Mouse (Mus musculus): ENCODE measurements around the gene Prss22.

Prss22 gene

DNA sequence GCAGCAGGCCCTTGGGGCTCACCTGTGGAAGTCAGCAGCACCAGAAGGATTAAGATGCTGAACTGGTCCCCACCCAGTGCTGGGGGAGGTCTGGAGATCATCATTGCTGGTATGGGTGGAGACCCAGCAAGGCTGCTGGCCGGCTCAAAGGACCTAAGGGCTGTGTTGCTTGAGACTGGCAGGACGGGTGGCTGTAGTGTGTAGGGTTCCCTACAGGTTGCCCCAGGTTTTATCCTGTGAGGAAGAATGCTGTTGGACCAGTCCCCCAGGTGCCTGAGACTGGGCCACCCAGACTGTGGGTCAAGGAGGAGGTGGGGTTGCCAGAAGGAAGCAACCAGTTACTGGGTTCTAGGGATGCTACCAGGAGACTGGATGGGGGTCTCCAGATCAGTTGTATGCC lies at the start of gene Prss22:
Gene Prss22, minus strand, starts transcription at position 200 of the 400 bp plus-strand sequence.
- no peak for DNase-seq

DNA sequence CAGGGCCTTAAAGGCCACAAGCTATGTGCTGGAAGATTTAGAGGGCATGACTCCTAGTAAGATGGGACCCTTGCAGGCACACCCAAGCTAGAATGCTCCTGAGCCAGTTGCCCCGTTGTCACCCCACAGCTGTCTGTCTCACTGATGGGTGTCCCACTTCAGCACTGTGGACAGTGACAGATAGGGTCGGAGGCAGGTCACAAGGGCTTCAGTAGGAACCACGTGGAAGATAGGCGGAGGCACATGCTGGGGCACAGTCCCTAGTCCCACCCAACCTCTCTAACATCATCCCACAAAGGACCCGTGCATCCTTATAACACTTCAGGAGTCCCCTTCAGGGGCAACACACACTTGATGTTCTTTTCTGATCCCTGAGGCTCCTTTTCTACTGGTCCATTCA lies 48.1 kb upstream of the Prss22 start:
- no peak for DNase-seq

DNA sequence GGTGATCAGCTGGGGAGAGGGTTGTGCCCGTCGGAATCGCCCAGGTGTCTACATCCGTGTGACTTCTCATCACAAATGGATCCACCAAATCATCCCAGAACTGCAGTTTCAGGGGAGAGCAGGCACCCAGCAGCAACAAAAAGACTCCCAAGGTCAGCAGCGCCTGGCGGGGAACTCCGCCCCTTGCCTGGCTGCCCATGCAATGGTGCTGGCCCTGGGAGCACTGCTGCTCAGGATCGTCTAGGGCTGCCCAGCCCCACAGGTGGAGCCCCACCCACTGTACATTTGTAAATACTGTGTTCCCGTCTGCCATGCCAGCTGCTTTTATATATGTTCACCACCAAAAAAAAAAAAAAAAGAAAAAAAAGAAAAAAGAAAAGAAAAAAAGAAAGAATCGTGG lies 47.7 kb upstream of the Prss22 start:
- DNase-seq: no peak

DNA sequence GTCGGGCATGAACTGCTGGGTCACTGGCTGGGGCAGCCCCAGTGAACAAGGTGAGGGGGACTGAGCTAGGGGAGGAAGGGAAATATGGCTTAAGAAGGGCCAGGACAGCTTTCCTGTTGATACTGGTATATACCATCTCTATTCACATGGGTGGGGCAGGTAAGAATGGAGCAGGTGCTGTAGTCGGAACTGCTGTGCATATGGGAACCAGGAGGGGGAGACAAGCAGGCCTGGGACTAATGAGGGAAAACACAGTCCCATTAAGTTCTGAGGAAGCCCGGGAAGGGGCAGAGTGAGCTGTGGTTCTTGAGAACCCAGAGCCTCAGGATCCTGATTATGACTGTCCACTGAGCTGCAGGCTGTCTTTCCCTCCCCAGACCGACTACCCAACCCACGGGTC lies 46.6 kb upstream of the Prss22 start:
- no peak for DNase-seq

DNA sequence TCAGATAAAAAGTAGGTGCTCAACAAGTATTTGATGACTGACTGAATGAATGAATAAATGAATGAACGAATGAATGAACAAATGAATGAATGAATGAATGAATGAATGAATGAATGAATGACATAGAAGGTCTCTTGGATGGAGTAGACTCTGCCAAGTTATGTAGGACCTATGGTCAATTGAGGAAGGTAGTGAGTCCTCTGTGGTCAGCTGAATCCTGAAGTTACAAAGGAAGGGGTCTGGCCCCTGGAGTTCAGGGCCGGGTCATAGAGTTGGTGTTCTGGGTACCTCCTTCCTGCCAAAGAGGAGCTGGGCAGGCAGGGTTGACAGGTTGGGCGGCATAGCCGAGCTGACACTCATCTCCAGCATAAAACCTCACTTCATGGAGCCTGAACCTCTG lies 39.9 kb upstream of the Prss22 start, which contains the start of gene Prss27:
Gene Prss27, plus strand, starts transcription at position 301 of the 400 bp plus-strand sequence.
- DNase-seq: no peak

DNA sequence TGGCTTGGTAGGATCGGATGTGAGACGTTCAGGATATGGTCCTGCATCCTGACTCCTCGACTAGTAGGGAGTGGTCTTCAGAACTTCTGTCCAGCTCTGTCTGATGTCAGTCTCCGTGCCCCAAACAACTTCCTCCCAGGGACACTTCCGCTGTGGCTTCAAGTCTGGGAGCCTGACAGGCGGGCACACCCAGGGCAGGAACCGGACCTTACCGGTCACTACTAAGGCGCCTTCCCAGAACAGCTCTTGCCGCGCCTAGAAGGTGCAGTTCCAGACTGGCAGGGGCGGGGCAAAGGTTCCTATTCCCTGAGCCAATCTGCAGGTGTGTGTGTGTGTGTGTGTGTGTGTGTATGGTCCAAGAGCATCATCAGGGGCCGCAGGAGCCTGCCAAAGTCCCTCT lies 39.5 kb upstream of the Prss22 start:
- DNase-seq: no peak

DNA sequence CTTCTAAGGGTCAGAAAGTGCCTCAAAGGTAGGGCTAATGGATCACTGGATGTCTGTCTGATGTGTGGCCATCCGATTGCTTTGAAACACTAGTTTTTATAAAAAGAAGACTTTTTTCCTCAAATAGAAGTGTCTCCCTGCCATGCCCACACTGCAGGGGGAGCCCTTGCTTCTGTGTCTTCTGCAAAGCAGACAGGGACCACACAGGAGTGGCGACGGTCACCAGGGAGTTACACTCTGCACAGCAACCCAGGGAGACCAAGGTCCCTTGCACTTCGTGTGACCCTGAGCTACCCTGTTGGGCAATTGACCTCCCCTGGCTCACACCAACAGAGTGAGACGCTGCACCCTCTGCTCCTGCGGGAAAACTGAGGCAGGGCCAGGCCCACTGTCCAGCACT lies 39.1 kb upstream of the Prss22 start:
- DNase-seq: no peak

DNA sequence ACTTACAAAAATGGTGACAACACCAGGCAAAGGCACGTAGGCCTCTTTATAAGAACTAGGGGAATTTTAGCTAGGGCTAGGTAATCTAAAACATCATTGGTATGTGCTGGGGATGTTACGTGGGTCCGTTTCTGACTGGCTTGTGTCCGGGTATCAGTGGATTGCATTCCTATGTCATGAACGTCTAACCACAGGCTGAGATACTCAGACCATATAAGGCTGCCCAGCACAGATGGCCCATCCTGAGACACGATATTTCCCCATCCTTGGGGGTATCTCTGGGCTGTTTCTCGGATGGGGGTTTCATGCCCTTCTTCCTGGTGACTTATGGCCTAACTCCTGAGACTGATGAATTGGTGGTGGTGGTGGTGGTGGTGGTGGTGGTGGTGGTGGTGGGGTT lies 37.2 kb upstream of the Prss22 start:
- no peak for DNase-seq

DNA sequence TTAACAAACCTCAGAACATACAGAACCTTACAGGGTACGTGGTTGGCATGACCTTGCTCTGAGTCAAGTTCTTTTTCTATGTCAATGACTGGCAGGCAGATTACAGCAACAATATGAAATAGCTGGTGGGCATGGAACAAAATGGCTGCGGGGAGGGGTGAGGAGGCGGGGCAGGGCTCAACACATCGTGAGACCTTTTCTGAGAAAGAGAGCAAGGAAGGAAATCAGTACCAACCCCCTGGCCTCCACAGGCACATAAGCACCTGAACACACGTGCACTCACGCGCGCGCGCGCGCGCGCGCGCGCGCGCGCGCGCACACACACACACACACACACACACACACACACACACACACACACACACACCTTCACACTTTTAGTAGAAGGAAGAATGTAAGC lies 32.7 kb upstream of the Prss22 start:
- DNase-seq: no peak

DNA sequence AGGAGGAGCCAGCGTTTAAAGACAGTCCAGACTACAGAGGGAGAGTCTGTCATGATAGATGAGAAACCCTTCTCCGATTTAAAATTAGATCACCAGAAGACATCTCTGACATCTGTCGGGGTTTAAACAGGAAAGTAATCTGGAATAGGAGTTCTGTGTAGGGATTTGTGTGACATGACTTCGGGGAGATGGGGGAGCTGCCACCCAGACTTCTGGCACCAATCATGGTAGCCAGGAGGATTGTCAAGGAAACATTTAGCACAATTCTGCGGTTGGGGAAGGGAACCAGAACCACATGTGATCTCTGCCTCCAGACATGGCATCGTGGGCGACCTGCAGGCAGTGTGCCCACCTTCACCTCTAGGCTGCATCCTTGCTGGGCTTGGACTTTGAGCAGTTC lies 31.6 kb upstream of the Prss22 start:
- DNase-seq: no peak

DNA sequence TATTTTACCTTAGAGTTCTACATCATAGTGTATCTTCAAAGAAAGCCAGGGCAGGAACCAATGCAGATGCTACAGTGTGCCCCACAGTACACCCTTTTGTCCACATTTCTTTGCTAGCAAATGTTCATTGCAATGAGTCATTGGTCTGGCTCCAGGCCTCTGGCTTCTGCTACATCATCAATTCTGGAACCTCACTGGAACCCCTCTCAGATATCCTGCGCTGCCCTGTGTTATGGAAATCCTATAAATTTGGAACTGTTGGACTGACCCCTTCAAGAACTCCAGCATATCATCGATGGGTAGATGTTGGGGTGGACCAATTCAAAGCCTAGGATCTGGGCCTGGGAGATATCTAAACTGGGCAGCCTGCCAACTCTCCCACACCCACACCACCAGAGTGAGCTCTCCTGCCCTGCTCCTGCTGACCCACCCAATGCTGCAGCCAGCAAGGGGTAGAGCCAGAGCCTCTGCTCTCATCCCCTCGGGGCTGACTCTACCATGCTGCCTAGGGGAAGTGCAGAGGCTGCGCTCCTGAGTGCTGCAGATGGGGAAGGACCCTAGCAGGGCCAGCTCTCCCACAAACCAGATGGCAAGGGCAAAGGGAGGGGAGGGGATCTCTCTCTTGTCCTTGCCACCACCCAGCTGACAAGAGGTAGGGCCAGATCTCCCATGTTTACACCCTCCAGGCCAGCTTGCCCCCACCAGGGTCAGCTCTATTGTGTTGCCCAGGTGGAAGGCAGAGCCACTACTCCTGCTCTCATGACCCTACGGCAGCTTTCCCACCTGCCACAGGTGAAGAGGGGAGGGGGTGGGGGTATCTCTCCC lies 23.7 kb upstream of the Prss22 start:
- DNase-seq: no peak

DNA sequence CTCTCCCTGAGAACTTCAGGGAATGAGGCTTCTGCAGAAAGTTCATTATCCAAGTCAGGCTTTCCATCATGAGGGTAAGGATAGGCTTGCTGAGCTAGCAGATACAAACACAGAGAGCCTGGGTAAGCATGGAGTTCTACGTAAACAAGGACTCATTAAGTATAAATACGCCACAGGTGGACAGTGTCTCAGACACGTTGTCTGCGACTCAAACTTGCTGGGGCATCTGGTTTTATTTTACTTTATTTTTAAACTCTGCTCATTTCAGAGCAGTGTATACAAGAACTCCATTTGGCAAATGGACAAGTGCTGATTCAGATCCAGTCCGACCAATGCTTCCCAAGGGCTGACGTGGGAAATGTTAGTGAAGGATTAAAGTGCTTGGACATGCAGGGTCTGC lies 22.8 kb upstream of the Prss22 start:
- no peak for DNase-seq

DNA sequence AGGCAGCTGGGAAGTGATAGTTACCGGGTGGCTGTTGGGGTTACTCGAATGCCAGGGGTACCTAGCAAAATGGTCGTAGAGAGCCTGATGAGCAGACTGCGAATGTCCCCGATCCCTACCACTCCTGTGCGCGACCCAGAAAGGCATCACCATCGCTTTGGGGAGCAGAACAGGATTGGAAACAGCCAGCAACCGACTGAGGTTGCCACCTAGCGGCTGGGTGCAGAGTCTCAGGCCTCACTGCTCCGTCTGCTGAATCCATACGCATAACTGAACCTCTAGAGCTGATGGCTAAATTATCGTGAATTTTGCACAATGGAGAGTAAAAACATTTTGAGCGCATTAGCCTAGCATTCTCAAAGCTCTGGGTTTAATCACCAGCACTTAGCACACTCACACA lies 17.8 kb upstream of the Prss22 start:
- DNase-seq: no peak

DNA sequence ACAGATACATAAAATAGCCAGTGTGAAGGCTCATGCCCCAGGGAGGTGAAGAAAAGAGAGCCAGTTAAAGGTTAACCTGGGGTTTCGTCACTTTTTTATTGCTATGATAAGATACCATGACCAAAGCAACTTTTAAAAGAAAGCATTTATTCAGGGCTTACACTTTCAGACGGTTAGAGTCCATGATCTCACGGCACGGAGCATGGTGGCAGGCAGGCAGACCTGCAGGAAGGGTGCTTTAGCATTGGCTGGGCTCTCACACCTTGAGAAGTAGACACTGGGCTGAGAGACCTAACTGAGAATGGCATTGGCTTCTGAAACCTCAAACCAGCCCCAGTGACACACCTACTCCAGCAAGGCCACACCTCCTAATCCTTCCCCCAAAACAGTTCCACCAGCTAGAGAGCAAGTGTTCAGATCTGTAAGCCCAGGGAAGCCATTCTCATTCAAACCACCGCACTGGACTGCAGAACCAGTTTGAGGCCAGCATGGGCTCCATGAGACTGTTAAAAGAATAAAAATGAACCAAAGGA lies 16.6 kb upstream of the Prss22 start:
- DNase-seq: no peak

DNA sequence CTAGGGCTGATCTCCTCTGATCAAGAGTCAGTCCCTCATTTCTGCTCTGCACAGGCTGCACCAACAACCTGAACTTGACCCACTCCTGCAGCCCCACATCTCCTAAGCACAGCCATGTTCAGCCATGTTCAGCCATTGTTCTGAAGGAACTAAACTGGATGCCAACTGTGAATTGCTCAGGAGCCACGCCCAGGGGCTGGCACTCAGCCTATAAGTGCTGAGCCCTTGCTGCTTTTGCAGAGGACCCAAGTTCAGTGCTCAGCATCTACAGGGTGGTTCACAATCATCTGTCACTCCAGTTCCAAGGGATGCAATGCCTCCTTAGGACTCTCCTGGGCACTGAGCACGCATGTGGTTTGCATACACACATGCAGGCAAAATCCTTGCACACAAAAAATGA lies 15.0 kb upstream of the Prss22 start:
- no peak for DNase-seq

DNA sequence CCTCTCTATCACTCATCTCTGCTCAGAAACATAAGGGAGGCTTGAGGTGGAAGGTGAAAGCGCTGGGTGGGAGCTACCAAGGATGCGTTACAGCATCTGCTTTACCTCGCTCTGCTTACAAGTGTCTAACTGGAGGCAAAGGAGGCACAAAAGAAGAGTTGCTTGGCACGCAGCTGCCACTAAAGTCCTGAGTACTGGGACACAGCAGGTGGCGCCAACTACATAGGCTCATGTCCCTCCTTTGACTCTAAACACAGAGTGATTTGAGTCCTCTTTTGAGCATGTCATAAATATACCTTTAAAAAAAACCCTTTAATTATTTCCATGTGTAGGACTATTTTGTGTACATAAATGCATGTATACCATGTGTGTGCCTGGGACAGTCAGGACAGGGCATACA lies 11.7 kb upstream of the Prss22 start:
- no peak for DNase-seq

DNA sequence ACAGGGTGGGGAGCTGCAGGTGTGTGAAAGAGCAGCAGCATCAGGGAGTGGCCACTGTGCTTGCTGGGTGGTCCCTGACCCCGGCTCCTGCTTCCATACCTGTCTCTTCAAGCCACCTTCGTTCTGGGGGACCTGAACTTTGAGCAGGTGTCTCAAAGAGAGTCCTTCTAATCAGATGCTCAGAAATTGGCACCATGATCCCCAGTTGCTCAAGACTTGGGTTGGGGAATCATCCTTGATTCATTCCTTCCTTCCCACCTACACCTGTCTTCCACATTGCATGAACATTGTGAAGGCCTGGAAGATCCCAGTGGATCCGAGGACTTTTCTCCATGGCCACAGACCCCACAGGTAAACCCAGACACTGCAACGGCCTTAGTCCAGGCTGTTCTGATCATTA lies 10.2 kb upstream of the Prss22 start:
- no peak for DNase-seq

DNA sequence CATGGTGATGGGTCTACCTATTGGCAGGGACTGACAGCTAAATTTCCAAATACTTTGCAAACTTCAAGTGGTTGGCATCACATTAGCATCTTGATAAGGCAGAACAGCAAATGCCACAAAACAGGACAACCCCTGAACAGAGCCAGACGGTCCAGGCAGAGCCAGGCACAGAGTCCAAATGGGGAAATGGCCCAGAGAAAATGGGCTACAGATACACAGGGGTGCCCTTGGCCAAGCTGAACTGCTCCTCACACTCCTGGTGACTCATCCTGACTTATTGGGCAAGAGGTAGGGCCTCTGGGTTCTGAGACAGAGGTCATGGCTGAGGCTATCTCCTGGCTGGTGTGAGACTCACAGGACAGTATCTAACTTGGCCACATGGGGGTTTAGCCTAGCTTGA lies 9.5 kb upstream of the Prss22 start:
- DNase-seq: no peak

DNA sequence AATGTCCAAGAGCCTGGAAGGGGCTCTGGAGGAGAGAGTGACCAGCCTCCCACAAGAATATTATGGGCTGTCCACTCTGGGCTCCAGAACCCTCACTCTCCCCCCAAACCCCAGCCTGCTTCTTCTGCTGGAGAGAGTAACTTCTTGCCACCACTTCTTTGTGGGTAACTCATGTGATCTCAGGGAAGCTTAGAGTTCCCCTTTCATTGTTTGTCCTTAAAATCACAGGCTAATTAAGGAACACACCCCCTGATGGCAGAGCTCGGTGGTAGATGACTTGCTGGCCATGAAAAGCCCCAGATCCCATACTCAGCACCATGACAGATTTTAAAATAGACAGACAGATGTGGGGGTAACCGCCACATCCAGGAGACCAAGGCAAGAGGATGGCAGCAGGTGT lies 9.0 kb upstream of the Prss22 start:
- DNase-seq: no peak

DNA sequence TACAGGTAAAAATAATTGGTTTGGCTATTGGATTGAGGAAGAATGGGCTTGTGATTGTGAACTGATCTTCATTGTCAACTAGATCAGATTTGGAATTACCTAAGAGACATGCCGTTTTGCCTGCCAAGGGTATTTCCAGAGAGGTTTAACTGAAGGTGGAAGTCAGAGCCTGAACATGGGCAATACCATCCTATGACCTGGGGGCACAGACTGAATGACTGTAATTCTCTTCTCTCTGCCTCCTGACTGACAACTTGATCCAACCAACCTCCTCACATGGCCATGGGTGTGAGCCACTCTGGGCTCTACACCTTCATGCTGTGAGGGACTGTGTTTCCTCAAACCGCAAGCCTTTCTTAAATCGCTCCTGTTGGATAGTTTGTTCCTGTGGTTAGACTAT lies 7.1 kb upstream of the Prss22 start:
- DNase-seq: no peak

DNA sequence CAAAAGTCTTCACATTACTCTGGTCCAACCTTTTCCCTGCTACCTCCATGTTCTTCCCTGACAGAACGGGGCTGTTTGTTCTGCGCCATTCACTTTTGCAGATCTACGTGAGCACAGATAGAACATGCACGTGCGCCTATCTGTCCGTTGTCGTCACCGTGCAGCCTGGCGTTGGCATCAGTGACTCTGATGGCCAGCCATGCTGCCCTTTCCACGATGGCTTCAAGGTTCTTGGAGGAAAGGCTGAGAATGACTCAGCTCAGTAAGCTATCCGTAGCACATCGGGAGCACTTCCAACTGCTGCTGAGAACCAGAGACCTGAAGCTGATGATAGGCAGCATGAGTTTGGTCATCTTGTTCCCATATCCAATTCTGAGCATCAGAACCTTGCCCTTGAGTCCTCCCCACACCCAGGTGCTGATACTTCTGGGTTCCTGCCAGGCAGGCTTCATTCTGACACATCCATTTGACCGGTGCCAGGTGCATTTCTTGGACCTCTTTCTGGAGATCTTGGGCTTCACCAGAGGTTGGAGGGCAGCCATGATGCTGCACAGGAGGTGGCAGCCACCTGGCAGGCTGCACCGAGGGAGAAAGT lies 6.3 kb upstream of the Prss22 start:
- DNase-seq: peak; percentile 31

DNA sequence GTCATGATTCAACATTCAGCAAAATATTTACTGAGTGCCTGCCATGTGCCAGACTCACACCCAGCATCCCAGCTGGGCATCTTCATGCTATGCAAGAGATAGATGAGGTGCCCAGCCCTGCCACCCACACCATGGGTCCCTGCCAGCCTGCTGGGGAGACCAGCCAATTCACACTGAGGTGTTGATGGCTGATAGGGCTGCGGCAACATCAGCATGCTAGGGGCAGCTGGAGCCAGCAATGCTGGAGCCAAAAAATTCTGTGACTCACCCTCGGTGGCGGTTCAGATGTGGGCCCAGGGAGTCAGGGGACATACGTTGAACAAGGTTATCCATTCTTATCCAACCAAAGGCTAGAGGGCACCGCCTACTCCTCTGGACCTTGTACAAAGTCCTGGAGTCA lies 2.5 kb upstream of the Prss22 start:
- DNase-seq: no peak

DNA sequence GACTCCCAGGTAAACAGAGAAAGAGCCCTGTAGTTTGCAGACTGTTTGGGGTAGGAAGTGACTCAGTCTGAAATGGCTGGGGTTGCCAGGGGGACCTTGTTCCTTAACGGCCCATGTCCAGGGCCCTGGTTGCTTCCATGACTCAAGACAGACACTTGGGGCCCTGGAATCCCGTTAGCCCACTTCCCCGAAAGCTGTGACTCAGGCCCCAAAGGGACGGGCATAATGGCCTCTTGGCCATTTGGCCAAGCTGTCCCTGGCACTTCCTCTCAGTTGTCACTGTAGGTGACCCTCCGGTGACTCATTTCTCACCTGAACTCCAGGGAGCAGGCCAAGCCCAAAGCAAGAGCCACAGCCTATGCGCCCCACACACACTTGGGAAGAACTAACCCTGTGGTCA lies 483 bp upstream of the Prss22 start:
- no peak for DNase-seq

DNA sequence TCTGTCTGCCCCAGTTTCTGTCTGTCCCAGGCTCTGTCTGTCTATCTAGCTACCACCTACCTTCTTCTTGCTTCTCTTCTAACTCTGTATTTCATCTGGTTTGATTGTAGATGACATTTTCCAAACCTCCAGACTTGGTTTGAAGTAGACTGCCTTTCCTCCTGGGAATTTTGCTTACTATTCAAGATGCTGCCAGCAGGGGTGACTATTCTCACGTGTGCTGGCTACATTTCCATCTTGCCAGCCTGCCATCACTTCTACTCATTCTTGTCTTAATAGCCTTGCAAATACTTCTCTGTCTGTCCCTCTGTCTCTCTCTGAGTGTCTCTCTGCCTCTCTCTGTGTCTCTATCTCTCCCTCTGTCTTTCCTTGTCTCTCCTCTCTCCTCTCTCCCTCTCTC lies 2.5 kb downstream of the Prss22 start:
- DNase-seq: no peak

DNA sequence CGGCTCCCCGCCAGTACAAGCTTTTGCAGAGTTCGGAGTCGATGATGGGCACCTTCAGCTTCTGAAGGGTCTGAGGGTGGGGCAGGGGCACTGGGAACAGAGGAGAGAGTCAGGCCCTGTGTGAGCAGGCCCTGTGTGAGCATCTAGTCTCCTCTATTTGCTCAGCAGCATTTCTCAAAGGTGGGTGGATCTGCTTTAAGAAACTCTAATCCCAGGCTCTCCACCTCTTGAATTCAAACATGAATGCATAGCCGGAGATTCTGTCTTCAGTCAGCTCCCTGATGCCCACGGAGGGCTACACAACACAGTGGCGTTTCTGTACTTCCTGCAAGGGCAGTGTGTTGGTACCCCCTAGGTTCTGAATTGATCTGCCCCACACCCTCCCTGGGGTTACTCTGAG lies 3.2 kb downstream of the Prss22 start:
- DNase-seq: no peak

Data from cerebellum, adult 11 months (tissue).